Mouse (Mus musculus): ENCODE data around the gene Pdzk1. TPM values are rescaled to one million over a fixed set of nuclear protein-coding genes. Genes with fewer than 3 reads are reported as not detected.

The Pdzk1 gene
- polyA plus RNA-seq, 1 experiment: 0.03 TPM

GRCm38 (mm10) chr3:96838996-96839645, 10.0 kb downstream of the Pdzk1 start:
- Histone ChIP-seq H3K27me3 (ENCODE audit: control insufficient read depth, insufficient read depth, low read length) (no peaks in the 10 kb centered on the region), H3K4me3 (replicated peaks; ENCODE audit: insufficient read depth, low read depth, low read length) (no peak overlapping the region), H3K4me1 (ENCODE audit: control insufficient read depth, insufficient read depth, low read length) (no peaks in the 10 kb centered on the region), H3K27ac (ENCODE audit: insufficient read depth, low read length) (no peak overlapping the region)
- WGBS: 82% methylated on average over 7 of the region's 7 CpGs
- TF ChIP-seq CTCF (IDR thresholded peaks at IDR 0.05; ENCODE audit: borderline replicate concordance, insufficient read depth, low read depth, low read length): no peak
- TF ChIP-seq POLR2A (IDR thresholded peaks at IDR 0.05; ENCODE audit: borderline replicate concordance, insufficient read depth, low read length): no peak
- DNase-seq: no peak

- Histone ChIP-seq H3K4me1 (ENCODE audit: control insufficient read depth, insufficient read depth, low read length) (no peaks in the 10 kb centered on the region), H3K27me3 (ENCODE audit: control insufficient read depth, insufficient read depth, low read length) (no peaks in the 10 kb centered on the region), H3K27ac (ENCODE audit: insufficient read depth, low read length) (no peak overlapping the region), H3K4me3 (replicated peaks; ENCODE audit: insufficient read depth, low read depth, low read length) (no peak overlapping the region)
- no peak for DNase-seq
- TF ChIP-seq POLR2A (IDR thresholded peaks at IDR 0.05; ENCODE audit: borderline replicate concordance, insufficient read depth, low read length): no peak
- 94% methylated on average over 6 of the region's 6 CpGs for WGBS
Measured at GRCm38 (mm10) chr3:96845191-96845590, 16.1 kb downstream of the Pdzk1 start.

- 71% methylated on average over 9 of the region's 9 CpGs for WGBS
- Histone ChIP-seq H3K27me3 (ENCODE audit: control insufficient read depth, insufficient read depth, low read length) (no peaks in the 10 kb centered on the region), H3K27ac (ENCODE audit: insufficient read depth, low read length) (no peak overlapping the region), H3K4me3 (replicated peaks; ENCODE audit: insufficient read depth, low read depth, low read length) (no peak overlapping the region), H3K4me1 (ENCODE audit: control insufficient read depth, insufficient read depth, low read length) (no peaks in the 10 kb centered on the region)
- no peak for DNase-seq
- no peak for TF ChIP-seq CTCF (IDR thresholded peaks at IDR 0.05; ENCODE audit: borderline replicate concordance, insufficient read depth, low read depth, low read length)
- TF ChIP-seq POLR2A (IDR thresholded peaks at IDR 0.05; ENCODE audit: borderline replicate concordance, insufficient read depth, low read length): no peak
Measured at GRCm38 (mm10) chr3:96845806-96846205, 16.7 kb downstream of the Pdzk1 start.

- H3K4me1 ChIP-seq (ENCODE audit: control insufficient read depth, insufficient read depth, low read length): no peaks in the 10 kb centered on the region
- no peak overlapping the region for H3K4me3 ChIP-seq (replicated peaks; ENCODE audit: insufficient read depth, low read depth, low read length)
- no peak overlapping the region for H3K27ac ChIP-seq (ENCODE audit: insufficient read depth, low read length)
- 71% methylated on average over 12 of the region's 12 CpGs for WGBS
- no peak for TF ChIP-seq CTCF (IDR thresholded peaks at IDR 0.05; ENCODE audit: borderline replicate concordance, insufficient read depth, low read depth, low read length)
- no peak for TF ChIP-seq POLR2A (IDR thresholded peaks at IDR 0.05; ENCODE audit: borderline replicate concordance, insufficient read depth, low read length)
- no peak for DNase-seq
- H3K27me3 ChIP-seq (ENCODE audit: control insufficient read depth, insufficient read depth, low read length): no peaks in the 10 kb centered on the region
Measured at GRCm38 (mm10) chr3:96846985-96847384, 17.9 kb downstream of the Pdzk1 start.

GRCm38 (mm10) chr3:96847661-96848060, 18.6 kb downstream of the Pdzk1 start:
- Histone ChIP-seq H3K27me3 (ENCODE audit: control insufficient read depth, insufficient read depth, low read length) (no peaks in the 10 kb centered on the region), H3K4me3 (replicated peaks; ENCODE audit: insufficient read depth, low read depth, low read length) (no peak overlapping the region), H3K27ac (ENCODE audit: insufficient read depth, low read length) (no peak overlapping the region), H3K4me1 (ENCODE audit: control insufficient read depth, insufficient read depth, low read length) (no peaks in the 10 kb centered on the region)
- WGBS: 28% methylated on average over 6 of the region's 6 CpGs
- no peak for TF ChIP-seq POLR2A (IDR thresholded peaks at IDR 0.05; ENCODE audit: borderline replicate concordance, insufficient read depth, low read length)
- DNase-seq: no peak

- no peak for DNase-seq
- H3K27me3 ChIP-seq (ENCODE audit: control insufficient read depth, insufficient read depth, low read length): no peaks in the 10 kb centered on the region
Measured at GRCm38 (mm10) chr3:96848470-96848869, 19.4 kb downstream of the Pdzk1 start.

GRCm38 (mm10) chr3:96849168-96849727, 20.2 kb downstream of the Pdzk1 start:
- DNase-seq: no peak
- TF ChIP-seq CTCF (IDR thresholded peaks at IDR 0.05; ENCODE audit: borderline replicate concordance, insufficient read depth, low read depth, low read length) (no peak), POLR2A (IDR thresholded peaks at IDR 0.05; ENCODE audit: borderline replicate concordance, insufficient read depth, low read length) (no peak)
- Histone ChIP-seq H3K4me3 (replicated peaks; ENCODE audit: insufficient read depth, low read depth, low read length) (no peak overlapping the region), H3K27ac (ENCODE audit: insufficient read depth, low read length) (no peak overlapping the region), H3K4me1 (ENCODE audit: control insufficient read depth, insufficient read depth, low read length) (no peaks in the 10 kb centered on the region), H3K27me3 (ENCODE audit: control insufficient read depth, insufficient read depth, low read length) (no peaks in the 10 kb centered on the region)
- WGBS: 79% methylated on average over 2 of the region's 2 CpGs

More at GRCm38 (mm10) chr3:96848470-96848869, 19.4 kb downstream of the Pdzk1 start:
- no peaks in the 10 kb centered on the region for H3K4me1 ChIP-seq (ENCODE audit: control insufficient read depth, insufficient read depth, low read length)
- no peak overlapping the region for H3K27ac ChIP-seq (ENCODE audit: insufficient read depth, low read length)
- WGBS: 86% methylated on average over 7 of the region's 8 CpGs
- TF ChIP-seq POLR2A (IDR thresholded peaks at IDR 0.05; ENCODE audit: borderline replicate concordance, insufficient read depth, low read length): no peak
- no peak for TF ChIP-seq CTCF (IDR thresholded peaks at IDR 0.05; ENCODE audit: borderline replicate concordance, insufficient read depth, low read depth, low read length)
- no peak overlapping the region for H3K4me3 ChIP-seq (replicated peaks; ENCODE audit: insufficient read depth, low read depth, low read length)

- DNase-seq: no peak
- H3K27me3 ChIP-seq (ENCODE audit: control insufficient read depth, insufficient read depth, low read length): no peaks in the 10 kb centered on the region
- no peak overlapping the region for H3K4me3 ChIP-seq (replicated peaks; ENCODE audit: insufficient read depth, low read depth, low read length)
- no peaks in the 10 kb centered on the region for H3K4me1 ChIP-seq (ENCODE audit: control insufficient read depth, insufficient read depth, low read length)
- WGBS: 75% methylated on average over 6 of the region's 6 CpGs
- H3K27ac ChIP-seq (ENCODE audit: insufficient read depth, low read length): no peak overlapping the region
- TF ChIP-seq POLR2A (IDR thresholded peaks at IDR 0.05; ENCODE audit: borderline replicate concordance, insufficient read depth, low read length) (no peak), CTCF (IDR thresholded peaks at IDR 0.05; ENCODE audit: borderline replicate concordance, insufficient read depth, low read depth, low read length) (no peak)
Measured at GRCm38 (mm10) chr3:96852561-96852960, 23.5 kb downstream of the Pdzk1 start.

Measured in cerebellum, adult 2 months (tissue).